9 mouse cellular contexts compared by ENCODE assay signal in the genomic region with DNA sequence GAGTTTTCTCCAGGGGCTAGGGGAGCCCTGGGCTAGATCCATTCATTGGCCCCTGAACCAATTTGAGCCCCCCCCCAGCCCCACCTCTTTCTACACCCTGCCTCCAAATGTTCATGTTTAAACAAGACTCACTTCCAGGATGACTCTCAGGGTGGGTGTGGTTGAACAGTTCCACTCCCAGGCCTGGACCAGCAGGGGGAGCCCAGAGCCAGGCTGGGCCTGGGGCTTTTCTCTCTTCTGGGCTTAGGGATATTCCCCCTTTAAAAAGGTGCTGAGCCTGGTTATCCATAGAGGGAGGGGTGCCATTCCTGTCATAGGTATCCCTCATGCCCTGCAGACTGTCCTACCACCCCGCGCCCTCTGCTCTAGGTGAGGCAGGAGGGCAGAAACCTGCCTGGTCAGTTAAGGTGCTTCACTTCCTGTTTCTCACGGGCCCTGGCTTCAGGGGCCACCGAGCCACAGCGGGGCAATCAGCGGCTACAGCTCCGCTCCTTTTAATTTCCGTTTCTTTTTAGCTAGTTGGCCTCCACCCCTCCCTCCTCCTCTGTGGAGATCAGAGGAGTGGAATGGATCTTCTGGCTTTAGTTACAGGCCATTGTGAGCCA. TPM values are rescaled to one million over a fixed set of nuclear protein-coding genes. Genes with fewer than 3 reads are reported as not detected.
DNase-seq lines count a peak whose midpoint lies in the region; ATAC-seq and TF ChIP-seq lines count a peak whose summit lies in the region.
"Had no signal": no experiment of that assay in that cellular context is flagged by ENCODE, and none has a peak within 500 bp of the region (broad histone marks: within the 10 kb centered on the region; RNA-seq: fewer than 3 reads in every experiment).

No protein-coding gene starts in this region.

- TF ChIP-seq CTCF in cerebellum, adult 2 months (IDR thresholded peaks at IDR 0.05; ENCODE audit: borderline replicate concordance, insufficient read depth, low read depth, low read length): peak; percentile 21; the same call in 1 of the 2 replicates
- peak; percentile 63 for TF ChIP-seq CTCF in lung, embryonic 14.5 days (IDR thresholded peaks at IDR 0.05; ENCODE audit: low read depth)
- TF ChIP-seq CTCF in bone marrow, adult 2 months (IDR thresholded peaks at IDR 0.05; ENCODE audit: control insufficient read depth, insufficient read depth, low read length): 0 out of 2 replicates have a peak, but pooled peaks have one; percentile 40

- no peak overlapping the region for H3K27ac ChIP-seq in cerebellum, adult 2 months (ENCODE audit: insufficient read depth, low read length)
- no peak overlapping the region for H3K27ac ChIP-seq in lung, embryonic 14.5 days (ENCODE audit: low read depth)
- no peak overlapping the region for H3K27ac ChIP-seq in bone marrow, adult 2 months (ENCODE audit: control insufficient read depth, insufficient read depth, low read depth, low read length, poor library complexity)

- no peak for ATAC-seq in lung, embryonic 14.5 days (ENCODE audit: insufficient read depth)
- ATAC-seq in megakaryocyte progenitor cell, adult 5-6 weeks (replicated peaks; ENCODE audit: poor library complexity): peak; percentile 65

- no peaks in the 10 kb centered on the region for H3K9me3 ChIP-seq in lung, embryonic 14.5 days (ENCODE audit: low read depth, low read length)

- H3K4me3 ChIP-seq in cerebellum, adult 2 months (replicated peaks; ENCODE audit: insufficient read depth, low read depth, low read length): no peak overlapping the region
- H3K4me3 ChIP-seq in lung, embryonic 14.5 days (ENCODE audit: low read depth, low read length): no peak overlapping the region
- H3K4me3 ChIP-seq in bone marrow, adult 2 months (replicated peaks; ENCODE audit: control insufficient read depth, low read depth, low read length): no peak overlapping the region

- 69% methylated on average over 8 of the region's 8 CpGs for WGBS in cerebellum, adult 2 months
- 31% methylated on average over 8 of the region's 8 CpGs for WGBS in lung, embryonic 14.5 days
- 16% methylated on average over 8 of the region's 8 CpGs for WGBS in bone marrow, adult 2 months

- no peak overlapping the region for H3K4me2 ChIP-seq in lung, embryonic 14.5 days

- H3K36me3 ChIP-seq in lung, embryonic 14.5 days (ENCODE audit: insufficient read depth): no peaks in the 10 kb centered on the region

- H3K4me1 ChIP-seq in cerebellum, adult 2 months (ENCODE audit: control insufficient read depth, insufficient read depth, low read length): peaks cover 18% of the 10 kb centered on the region
- H3K4me1 ChIP-seq in lung, embryonic 14.5 days (ENCODE audit: insufficient read depth): peaks cover under 1% of the 10 kb centered on the region; the same call in 1 of the 2 replicates
- H3K4me1 ChIP-seq in bone marrow, adult 2 months (ENCODE audit: control insufficient read depth, insufficient read depth, low read length): no peaks in the 10 kb centered on the region; the same call in none of the 2 replicates

- H3K27me3 ChIP-seq in cerebellum, adult 2 months (ENCODE audit: control insufficient read depth, insufficient read depth, low read length): no peaks in the 10 kb centered on the region
- no peaks in the 10 kb centered on the region for H3K27me3 ChIP-seq in lung, embryonic 14.5 days (ENCODE audit: insufficient read depth, low read length)

- H3K9ac ChIP-seq in lung, embryonic 14.5 days: no peak overlapping the region

- no peak for TF ChIP-seq POLR2A in cerebellum, adult 2 months (IDR thresholded peaks at IDR 0.05; ENCODE audit: borderline replicate concordance, insufficient read depth, low read length)
- TF ChIP-seq POLR2A in bone marrow, adult 2 months (IDR thresholded peaks at IDR 0.05; ENCODE audit: borderline replicate concordance, control insufficient read depth, low read depth, low read length): no peak

- DNase-seq in cerebellum, adult 2 months: no peak
- no peak for DNase-seq in cerebellum, postnatal 10 days
- peak; percentile 33 for DNase-seq in lung, embryonic 14.5 days
- DNase-seq in lung, postnatal 14 days: no peak
- DNase-seq in cerebellum, adult 11-12 months: no peak
- DNase-seq in cerebellum, adult 11 months: no peak
- DNase-seq: layer of hippocampus, postnatal 36 days had no signal

RNA-seq across cellular contexts. Expression of a gene that starts 49.6 kb away (rescaled TPM):
- polyA plus RNA-seq in cerebellum, adult 2 months (2012; rRNA removed): 396 and 425 TPM in 2 replicates
- 7.0 and 8.4 TPM in 2 replicates for polyA plus RNA-seq in lung, embryonic 14.5 days (2014; fragmentation: Nextera tagmentation; extraction: Ambion mirVana)
- 2.0 and 3.0 TPM in 2 replicates for polyA plus RNA-seq in bone marrow, adult 2 months (2011; ENCODE audit: insufficient read depth, insufficient read length, low replicate concordance, missing spikeins)
- total RNA-seq in megakaryocyte progenitor cell, adult 5-6 weeks (2015): 1.5 and 1.7 TPM in 2 replicates
- 0.83 and 0.98 TPM in 2 replicates for total RNA-seq in megakaryocyte progenitor cell, adult 5-6 weeks (2017)

Comparison
In these comparisons a context has a peak if more than half of its experiments do, and no peak if none do; other contexts are left out.
1. RNA of a gene that starts 49.6 kb away (polyA plus RNA-seq): 396 to 425 TPM in cerebellum, adult 2 months; 7.0 to 8.4 TPM in lung, embryonic 14.5 days and 2.0 to 3.0 TPM in bone marrow, adult 2 months; every median in the first group is over 10 times any median in the second.
2. Peak in every context shown above with its lines, with median percentiles within 50 percentile points of each other: CTCF ChIP-seq.